Mouse (Mus musculus): ENCODE data around the gene Setd1b.

DNA sequence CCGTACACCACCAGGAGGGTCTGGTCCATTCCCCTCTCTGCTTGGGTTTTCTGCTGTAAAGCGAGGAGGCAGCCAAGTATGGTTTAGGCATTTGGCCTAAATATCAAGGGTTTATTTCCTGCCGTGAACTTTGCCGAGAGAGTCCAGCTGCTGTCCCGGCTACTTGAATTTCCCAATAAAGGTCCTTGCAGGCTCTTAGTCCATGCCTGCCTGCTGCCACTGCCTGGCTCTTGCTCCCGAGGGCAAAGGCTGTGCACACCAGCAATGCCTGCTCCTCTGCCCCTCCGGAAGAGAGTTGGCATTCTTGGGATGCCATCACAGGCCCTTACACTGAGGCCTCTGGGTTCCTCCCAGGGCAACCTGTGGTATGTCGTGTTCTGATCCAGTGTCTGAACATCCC lies 38.4 kb upstream of the Setd1b start:
- TF ChIP-seq CTCF (IDR thresholded peaks at IDR 0.05; ENCODE audit: low read depth, low read length): no peak
- TF ChIP-seq POLR2A (IDR thresholded peaks at IDR 0.05; ENCODE audit: extremely low read depth, insufficient read depth, low read length): no peak
